ENCODE assay signal across 15 mouse cellular contexts in the genomic region with DNA sequence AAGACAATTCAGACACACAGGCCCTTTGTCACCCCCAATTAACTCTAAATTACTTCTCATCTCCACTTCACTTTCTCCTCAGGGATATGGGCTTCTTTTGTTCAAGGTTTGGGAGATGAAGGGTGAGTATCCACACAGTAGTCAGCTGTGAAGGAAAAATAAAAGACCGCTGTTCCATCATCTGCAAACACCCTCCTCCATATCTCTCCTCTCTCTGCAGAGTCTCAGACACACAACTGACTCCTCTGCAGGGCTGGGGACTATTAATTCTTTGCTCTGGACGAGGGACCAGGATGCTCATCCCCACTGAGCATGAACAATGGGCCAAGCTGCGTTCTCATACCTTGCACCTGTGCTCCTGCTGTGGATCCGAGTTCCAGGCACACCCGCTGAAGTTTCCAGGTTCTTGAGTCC.
"Had no signal": no experiment of that assay in that cellular context is flagged by ENCODE, and none has a peak within 500 bp of the region (broad histone marks: within the 10 kb centered on the region; RNA-seq: fewer than 3 reads in every experiment).

No protein-coding gene starts in this region.

- H3K4me2 ChIP-seq: limb, embryonic 15.5 days; liver, embryonic 12.5 days; lung, embryonic 14.5 days; midbrain, embryonic 11.5 days; midbrain, embryonic 15.5 days had no signal

- H3K4me3 ChIP-seq: limb, embryonic 15.5 days; liver, embryonic 12.5 days; megakaryocyte, embryonic 14.5 days; midbrain, embryonic 15.5 days had no signal

- H3K4me1 ChIP-seq: limb, embryonic 15.5 days; liver, embryonic 12.5 days; megakaryocyte, embryonic 14.5 days had no signal

- H3K9ac ChIP-seq: limb, embryonic 15.5 days; liver, embryonic 12.5 days; lung, embryonic 14.5 days; midbrain, embryonic 15.5 days had no signal

- H3K27me3 ChIP-seq: limb, embryonic 15.5 days; liver, embryonic 12.5 days; megakaryocyte, embryonic 14.5 days; midbrain, embryonic 15.5 days had no signal

- ATAC-seq: liver, embryonic 12.5 days; midbrain, embryonic 15.5 days had no signal

- DNase-seq: kidney, adult 9 months; kidney, postnatal 36 days; layer of hippocampus, adult 9-11 months; layer of hippocampus, postnatal 36 days; lung, embryonic 14.5 days; lung, postnatal 10 days; thymus, adult 18-20 months; thymus, postnatal 36 days had no signal

- H3K27ac ChIP-seq: kidney, postnatal 0 days; limb, embryonic 15.5 days; liver, embryonic 12.5 days; macrophage; midbrain, embryonic 15.5 days had no signal

- H3K9me3 ChIP-seq: limb, embryonic 15.5 days; midbrain, embryonic 15.5 days had no signal

- H3K36me3 ChIP-seq: limb, embryonic 15.5 days; liver, embryonic 12.5 days; midbrain, embryonic 15.5 days had no signal
